Mouse (Mus musculus) mature B cell (primary cell): Measurements from ENCODE around the gene Fam126b.
"Not testable (repeated sequence)": the region's sequence is repeated elsewhere in the genome, so short reads cannot be mapped to it uniquely, and the experiment has no call there.

Experiments used
- in situ Hi-C: fragments of 300-500 bp; cut with MboI; formaldehyde crosslinking; loops from 2 replicates; pipeline ENCODE4 v1.14.3; 2019

The Fam126b gene

DNA sequence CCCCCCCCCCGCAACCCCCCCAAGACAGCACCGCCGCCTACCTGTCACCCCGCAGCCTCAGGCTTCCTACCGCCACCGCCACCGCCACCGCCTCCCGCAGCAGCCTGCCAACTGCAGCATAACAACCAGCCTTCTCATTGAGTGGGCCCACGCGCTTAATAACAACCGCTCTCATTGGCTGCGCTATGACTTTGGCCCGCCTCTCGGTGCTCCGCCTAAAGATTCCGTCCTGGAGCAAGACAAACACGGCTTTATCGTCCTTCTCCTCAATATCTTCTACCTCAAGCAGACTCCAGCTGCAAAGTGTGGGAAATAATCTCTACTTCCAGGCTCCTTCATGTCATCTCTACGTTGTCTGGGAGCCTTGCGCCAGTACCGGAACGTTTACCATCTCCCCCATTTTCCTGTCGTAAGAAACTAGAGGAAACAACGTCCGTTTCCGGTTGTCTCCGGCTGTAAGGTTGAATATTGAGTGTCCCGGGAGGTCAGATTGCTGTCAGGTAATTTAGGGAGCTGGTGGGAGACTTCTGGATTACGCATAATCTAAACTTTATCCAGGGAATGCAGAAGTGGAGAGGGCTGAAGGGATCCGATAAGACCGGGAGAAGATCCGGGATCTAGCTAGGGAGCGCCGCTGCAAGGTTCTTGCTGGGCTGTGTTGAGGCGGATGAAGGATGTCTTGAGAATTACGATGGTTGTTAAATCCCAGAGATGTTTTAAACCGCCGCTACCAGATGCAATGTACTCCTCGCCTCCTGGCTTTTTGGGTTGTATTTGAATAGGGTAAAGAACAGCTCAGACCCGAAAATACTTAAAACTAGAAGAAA is at the start of gene Fam126b, which contains the start of gene Ndufb3:
TSS of gene Fam126b (minus strand) at position 153 of the 827 bp plus-strand sequence.
TSS of gene Ndufb3 (plus strand) at position 214 of the 827 bp plus-strand sequence.
- in situ Hi-C loops: no loop called here

GRCm38 (mm10) chr1:58628847-58629246 is 42.7 kb upstream of the Fam126b start:
- in situ Hi-C loops: not testable (repeated sequence)

GRCm38 (mm10) chr1:58621996-58622748 is 36.0 kb upstream of the Fam126b start:
- in situ Hi-C loops: no loop called here

GRCm38 (mm10) chr1:58621251-58621650 is 35.1 kb upstream of the Fam126b start:
- in situ Hi-C loops: no loop called here

- in situ Hi-C loops: no loop called here
These were observed 32.6 kb upstream of the Fam126b start for GRCm38 (mm10) chr1:58618766-58619165.

DNA sequence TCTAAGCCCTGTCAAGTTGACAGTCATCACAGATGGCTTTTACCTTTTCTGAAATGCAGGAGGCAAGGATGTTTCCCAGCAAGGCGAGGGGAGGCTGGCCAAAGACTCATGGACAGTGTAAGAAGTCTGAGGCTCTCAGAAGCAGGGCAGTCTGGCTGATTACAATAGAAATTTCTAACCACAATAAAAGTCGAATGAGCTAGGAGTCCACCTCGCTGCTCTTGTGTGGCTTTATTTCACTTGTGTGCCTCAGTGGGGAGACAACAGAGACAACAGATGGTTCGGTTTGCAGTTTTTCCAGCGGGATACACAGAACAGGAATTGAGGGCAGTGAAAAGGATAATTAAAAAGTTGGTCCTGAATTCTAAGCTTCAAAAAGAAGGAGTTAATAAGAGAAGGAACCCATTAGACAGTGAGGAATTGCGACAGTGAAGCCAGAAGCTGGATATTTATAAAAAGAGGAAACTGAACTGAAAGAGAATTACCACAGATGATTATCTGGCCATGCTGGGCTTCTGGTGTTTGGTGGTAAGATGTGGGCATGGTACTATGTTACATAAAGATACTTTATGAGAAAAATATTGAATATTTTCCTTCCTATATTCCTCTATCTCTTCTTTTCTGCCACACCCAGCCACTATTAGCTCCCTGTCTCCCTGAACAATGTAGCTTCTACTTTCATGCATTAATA is 32.0 kb upstream of the Fam126b start:
- in situ Hi-C loops: no loop called here

DNA sequence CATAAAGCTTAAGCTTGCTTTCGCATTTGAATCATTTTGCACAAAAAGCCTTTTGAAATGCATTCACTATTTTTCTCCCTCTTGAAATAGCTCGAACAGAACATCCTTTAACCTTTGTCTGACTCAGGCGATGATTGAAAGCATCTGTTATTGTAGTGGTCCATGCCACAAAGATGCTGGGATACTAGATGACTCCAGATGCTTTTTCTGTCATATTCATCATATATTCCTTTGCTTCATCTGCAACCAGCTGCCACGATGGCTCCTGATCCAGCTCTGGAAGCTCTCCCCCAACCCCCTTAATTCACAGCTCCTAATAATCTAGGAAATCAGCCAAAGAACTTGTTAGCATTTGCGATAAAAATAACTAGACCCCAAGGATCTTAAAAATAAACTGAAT is 31.0 kb upstream of the Fam126b start:
- in situ Hi-C loops: no loop called here

- in situ Hi-C loops: no loop called here
These were observed 30.1 kb upstream of the Fam126b start for GRCm38 (mm10) chr1:58616176-58616575.

DNA sequence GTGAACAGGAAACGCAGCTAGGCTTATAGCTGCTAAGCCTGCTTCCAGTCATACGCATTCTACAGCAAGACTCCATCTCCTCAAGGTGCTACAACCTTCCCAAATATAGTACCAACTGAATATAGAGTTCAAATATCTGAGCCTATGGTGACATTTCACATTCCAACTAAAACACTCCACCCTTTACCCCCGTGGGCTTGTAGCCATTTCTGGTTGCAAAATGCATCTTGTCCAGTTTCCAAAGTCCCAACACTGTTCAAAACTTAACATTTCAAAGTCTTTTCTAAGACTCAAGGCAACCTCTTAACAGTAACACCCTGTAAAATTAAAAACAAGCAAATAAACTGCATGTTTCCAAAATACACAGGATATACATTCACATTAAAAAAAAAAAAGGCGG is 29.0 kb upstream of the Fam126b start:
- in situ Hi-C loops: no loop called here

- in situ Hi-C loops: no loop called here
These were observed 28.3 kb upstream of the Fam126b start for GRCm38 (mm10) chr1:58614424-58614823.

DNA sequence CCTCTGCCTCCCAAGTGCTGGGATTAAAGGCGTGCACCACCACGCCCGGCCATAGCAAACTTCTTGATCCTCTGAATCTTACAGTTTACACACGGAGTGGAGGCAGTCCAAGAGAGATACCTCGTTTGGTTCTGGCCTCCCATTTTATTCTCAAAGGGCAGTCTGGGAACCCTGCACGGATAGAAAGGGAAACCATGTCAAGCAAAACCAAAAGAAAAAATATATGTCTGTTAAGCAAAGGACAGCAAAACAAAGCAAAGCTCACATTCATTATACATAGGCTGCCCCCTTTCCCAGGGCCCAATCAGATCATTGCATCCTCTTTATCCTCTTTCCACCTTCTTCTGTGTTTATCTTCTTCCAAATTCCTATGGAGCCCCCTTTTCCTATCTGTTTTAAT is 27.7 kb upstream of the Fam126b start:
- in situ Hi-C loops: no loop called here

DNA sequence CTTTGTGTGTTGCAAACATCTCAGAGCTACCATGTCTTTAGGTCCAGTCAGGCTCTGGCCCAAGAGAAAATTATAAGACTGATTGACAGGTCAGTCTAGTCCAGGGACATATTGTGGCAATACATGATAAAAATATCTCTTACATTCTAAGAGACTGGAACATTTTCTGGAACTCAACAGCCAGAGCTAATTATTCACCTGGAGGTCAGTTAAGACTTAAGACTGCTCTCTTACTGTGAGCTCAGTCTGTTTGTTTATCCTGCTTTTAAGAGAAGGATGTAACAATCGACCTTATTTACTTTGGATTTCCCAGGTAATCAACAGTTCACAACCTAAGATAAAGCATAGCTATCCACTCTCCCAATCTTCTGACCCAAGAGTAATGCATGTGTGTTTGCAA is 24.5 kb upstream of the Fam126b start:
- in situ Hi-C loops: no loop called here

GRCm38 (mm10) chr1:58610166-58610565 is 24.0 kb upstream of the Fam126b start:
- in situ Hi-C loops: no loop called here

GRCm38 (mm10) chr1:58609591-58609990 is 23.5 kb upstream of the Fam126b start:
- in situ Hi-C loops: not testable (repeated sequence)

DNA sequence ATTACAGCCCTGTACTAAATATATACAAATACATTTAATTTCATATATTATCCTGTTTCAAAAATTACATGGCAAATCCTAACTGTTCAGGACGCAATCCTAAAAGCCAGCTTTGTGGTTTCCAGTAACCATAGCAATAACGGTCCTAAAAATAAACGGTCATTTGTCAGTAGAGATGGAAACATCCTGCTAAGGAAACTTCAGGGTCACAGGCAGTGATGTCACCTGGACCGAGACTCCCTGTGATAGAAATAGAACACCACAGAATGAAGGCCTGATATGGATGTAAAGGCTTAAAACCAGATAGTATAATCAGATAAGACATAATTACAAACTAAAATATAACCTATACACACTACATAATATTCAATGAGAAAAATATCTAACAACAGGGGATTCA is 17.6 kb upstream of the Fam126b start:
- in situ Hi-C loops: no loop called here

GRCm38 (mm10) chr1:58602681-58603080 is 16.6 kb upstream of the Fam126b start:
- in situ Hi-C loops: no loop called here

DNA sequence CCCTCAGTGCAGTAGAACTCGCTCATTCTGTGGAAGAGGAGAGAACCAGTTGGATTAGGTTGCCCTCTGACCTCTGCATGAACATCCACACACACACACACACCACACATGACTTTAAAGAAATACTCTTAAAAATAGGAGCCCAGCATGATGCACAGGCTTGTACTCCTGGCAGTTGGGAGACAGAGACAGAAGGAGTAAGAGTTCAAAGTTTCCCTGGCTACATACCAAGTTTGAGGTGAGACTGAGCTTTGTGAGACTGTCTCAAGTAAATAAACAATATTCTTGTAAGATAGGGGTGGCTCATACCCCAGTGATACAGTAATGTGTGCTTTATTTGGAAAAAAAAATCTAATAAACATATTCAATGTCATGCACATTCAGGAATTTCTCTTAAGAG is 1.4 kb upstream of the Fam126b start:
- in situ Hi-C loops: no loop called here

GRCm38 (mm10) chr1:58585373-58586170 is 551 bp downstream of the Fam126b start:
- in situ Hi-C loops: no loop called here

GRCm38 (mm10) chr1:58584271-58584670 is 1.9 kb downstream of the Fam126b start:
- in situ Hi-C loops: no loop called here

- in situ Hi-C loops: no loop called here
These were observed 3.5 kb downstream of the Fam126b start for GRCm38 (mm10) chr1:58582611-58583010.

DNA sequence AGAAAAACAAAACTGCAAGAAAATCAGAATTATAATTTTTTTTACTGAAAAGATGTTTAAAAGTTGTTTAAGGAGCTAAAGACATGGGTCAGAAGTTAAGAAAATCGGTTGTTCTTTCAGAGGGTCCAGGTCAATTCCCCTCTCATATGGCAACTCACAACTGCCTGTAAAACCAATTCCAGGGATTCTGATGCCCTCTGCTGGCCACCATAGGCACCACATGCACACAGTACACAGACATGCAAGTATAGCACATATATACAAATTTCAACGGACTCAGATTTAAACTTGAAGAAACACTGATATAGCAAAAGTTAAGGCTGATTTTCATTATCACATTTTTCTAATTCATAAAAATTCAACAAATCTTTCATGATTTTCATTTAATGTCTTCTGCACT is 6.9 kb downstream of the Fam126b start:
- in situ Hi-C loops: no loop called here

DNA sequence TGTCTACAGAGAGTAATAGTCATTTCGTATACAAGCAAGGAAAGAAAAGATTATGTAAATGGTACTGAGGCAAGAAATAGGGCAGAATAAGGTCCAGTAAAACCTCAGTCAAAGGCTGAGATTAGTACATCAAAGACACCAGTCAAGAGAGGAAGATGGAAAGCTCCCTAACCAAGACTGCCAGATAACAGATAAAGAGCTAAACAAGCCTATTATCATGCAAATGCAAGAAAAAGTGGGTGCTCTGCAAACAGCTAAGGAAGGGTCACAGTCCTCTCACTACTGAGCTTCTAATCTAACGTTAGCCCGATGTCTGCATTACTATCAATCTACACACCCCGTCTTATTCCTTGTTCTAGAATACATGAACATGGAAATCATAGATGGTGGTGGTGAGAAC is 15.7 kb downstream of the Fam126b start:
- in situ Hi-C loops: no loop called here
